Mouse (Mus musculus) MEL (cell line): ENCODE measurements at regions not wholly inside any gene's neighbourhood (a gene's known extent, or its start where the extent isn't known, plus 50 kb on each side); places are given as distances from the start of the nearest gene placed in this dataset.

Experiments
- DNase-seq: peaks from one replicate; pipeline ENCODE4 v3.0.0; 2011; ENCODE audit warnings: low read depth, low spot score
- H3K27ac ChIP-seq: 2 replicates; pipeline ENCODE4 v1.5.1; 2012; ENCODE audit warnings: low read depth, mild to moderate bottlenecking, control low read depth, low read length, moderate library complexity; ENCODE audit not compliant: control insufficient read depth
- H3K27me3 ChIP-seq, 2 experiments: fragments of 150-350 bp in 1 of 2; sonication (generic) in 1 of 2; 2 replicates each; pipeline ENCODE4 v1.6.1; 2012; ENCODE audit warnings: low read length in 2 of 2, mild to moderate bottlenecking in 2 of 2, improper control_type of control experiment in 1 of 2, moderate library complexity in 1 of 2; ENCODE audit not compliant: insufficient read depth in 2 of 2, control insufficient read depth in 1 of 2
- H3K36me3 ChIP-seq, 2 experiments: 2 replicates each; pipeline ENCODE4 v1.6.1; 2012 to 2014; ENCODE audit warnings: low read length in 2 of 2, improper control_type of control experiment in 1 of 2, inconsistent platforms in 1 of 2, mild to moderate bottlenecking in 1 of 2; ENCODE audit not compliant: insufficient read depth in 2 of 2, control insufficient read depth in 1 of 2
- H3K4me1 ChIP-seq, 2 experiments: fragments of 150-350 bp in 1 of 2; sonication (generic) in 1 of 2; 2 replicates each; pipeline ENCODE4 v1.6.1; 2012; ENCODE audit warnings: low read length in 2 of 2, improper control_type of control experiment in 1 of 2, mild to moderate bottlenecking in 1 of 2; ENCODE audit not compliant: insufficient read depth in 2 of 2, control insufficient read depth in 1 of 2
- H3K4me3 ChIP-seq, 2 experiments: fragments of 150-350 bp in 1 of 2; sonication (generic) in 1 of 2; 2 replicates each; pipeline ENCODE4 v1.5.1; 2012; ENCODE audit warnings: low read depth in 2 of 2, low read length in 2 of 2, mild to moderate bottlenecking in 2 of 2, moderate library complexity in 2 of 2, control low read depth in 1 of 2, improper control_type of control experiment in 1 of 2; ENCODE audit not compliant: control insufficient read depth in 1 of 2, insufficient read depth in 1 of 2
- H3K79me2 ChIP-seq: 2 replicates; pipeline ENCODE4 v1.6.1; 2012; ENCODE audit warnings: mild to moderate bottlenecking, low read length, moderate library complexity; ENCODE audit not compliant: control insufficient read depth, poor library complexity, insufficient read depth
- H3K9ac ChIP-seq: 2 replicates; pipeline ENCODE4 v1.6.1; 2012; ENCODE audit warnings: low read depth, mild to moderate bottlenecking, control low read depth, low read length, moderate library complexity; ENCODE audit not compliant: control insufficient read depth, poor library complexity, severe bottlenecking
- H3K9me3 ChIP-seq: fragments of 150-350 bp; sonication (generic); replicated peaks from 2 replicates; pipeline ENCODE4 v1.6.1; 2012; ENCODE audit warnings: mild to moderate bottlenecking, low read length, improper control_type of control experiment, moderate library complexity; ENCODE audit not compliant: insufficient read depth
- CHD2 ChIP-seq: IDR thresholded peaks from 2 replicates; pipeline ENCODE4 v1.6.1; 2011; ENCODE audit warnings: low read length, improper control_type of control experiment
- E2F4 ChIP-seq: IDR thresholded peaks from 2 replicates; pipeline ENCODE4 v1.6.1; 2011; ENCODE audit warnings: low read depth, low read length, improper control_type of control experiment, borderline replicate concordance
- EP300 ChIP-seq, 2 experiments: IDR thresholded peaks; 2 replicates each; pipeline ENCODE4 v1.6.1; 2011; ENCODE audit warnings: improper control_type of control experiment in 2 of 2, low read length in 2 of 2, low read depth in 1 of 2, mild to moderate bottlenecking in 1 of 2
- HCFC1 ChIP-seq: IDR thresholded peaks from 2 replicates; pipeline ENCODE4 v1.6.1; 2012; ENCODE audit warnings: low read depth, mild to moderate bottlenecking, inconsistent platforms, low read length, improper control_type of control experiment, moderate library complexity
- JUND ChIP-seq: IDR thresholded peaks from 2 replicates; pipeline ENCODE4 v1.6.1; 2011; ENCODE audit warnings: low read depth, mild to moderate bottlenecking, improper control_type of control experiment, low read length
- KAT2A ChIP-seq: conservative IDR thresholded peaks from 2 replicates; pipeline ENCODE4 v1.6.1; 2012; ENCODE audit warnings: low read depth, low read length, improper control_type of control experiment, inconsistent platforms
- MAFK ChIP-seq: IDR thresholded peaks from 2 replicates; pipeline ENCODE4 v1.6.1; 2011; ENCODE audit warnings: low read depth, mild to moderate bottlenecking, low read length, improper control_type of control experiment, borderline replicate concordance
- MAX ChIP-seq: IDR thresholded peaks from 2 replicates; pipeline ENCODE4 v1.6.1; 2011; ENCODE audit warnings: low read length, improper control_type of control experiment
- MAZ ChIP-seq: IDR thresholded peaks from 2 replicates; pipeline ENCODE4 v1.6.1; 2012; ENCODE audit warnings: low read depth, mild to moderate bottlenecking, inconsistent platforms, low read length, improper control_type of control experiment
- MXI1 ChIP-seq: IDR thresholded peaks from 2 replicates; pipeline ENCODE4 v1.6.1; 2011; ENCODE audit warnings: mild to moderate bottlenecking, low read depth, low read length, improper control_type of control experiment
- MYB ChIP-seq: IDR thresholded peaks from 2 replicates; pipeline ENCODE4 v1.6.1; 2011; ENCODE audit warnings: mild to moderate bottlenecking, low read depth, low read length, improper control_type of control experiment
- MYC ChIP-seq: IDR thresholded peaks from 2 replicates; pipeline ENCODE4 v1.6.1; 2011; ENCODE audit warnings: low read depth, mild to moderate bottlenecking, low read length, improper control_type of control experiment, moderate library complexity
- NELFE ChIP-seq: IDR thresholded peaks from 2 replicates; pipeline ENCODE4 v1.6.1; 2011; ENCODE audit warnings: low read depth, low read length, improper control_type of control experiment
- POLR2AphosphoS5 ChIP-seq: IDR thresholded peaks from 2 replicates; pipeline ENCODE4 v1.6.1; 2012; ENCODE audit warnings: low read depth, borderline replicate concordance, mild to moderate bottlenecking, inconsistent platforms, low read length, moderate library complexity, mixed read lengths
- RCOR1 ChIP-seq: IDR thresholded peaks from 2 replicates; pipeline ENCODE4 v1.6.1; 2012; ENCODE audit warnings: low read depth, mild to moderate bottlenecking, inconsistent platforms, low read length, improper control_type of control experiment
- SMC3 ChIP-seq: IDR thresholded peaks from 2 replicates; pipeline ENCODE4 v1.6.1; 2011; ENCODE audit warnings: low read depth, low read length, improper control_type of control experiment
- TAL1 ChIP-seq: IDR thresholded peaks from 2 replicates; pipeline ENCODE4 v1.6.1; 2012; ENCODE audit warnings: mild to moderate bottlenecking, inconsistent platforms, low read length, moderate library complexity, mixed read lengths
- TBP ChIP-seq: IDR thresholded peaks from 2 replicates; pipeline ENCODE4 v1.8.0; 2011; ENCODE audit warnings: low read depth, low read length, improper control_type of control experiment
- USF1 ChIP-seq: IDR thresholded peaks from 2 replicates; pipeline ENCODE4 v1.6.1; 2014; ENCODE audit warnings: low read depth, mild to moderate bottlenecking, inconsistent platforms, low read length, improper control_type of control experiment, moderate library complexity
- USF2 ChIP-seq, 2 experiments: IDR thresholded peaks; 2 replicates each; pipeline ENCODE4 v1.6.1; 2011 to 2012; ENCODE audit warnings: improper control_type of control experiment in 2 of 2, low read length in 2 of 2, borderline replicate concordance in 1 of 2, inconsistent platforms in 1 of 2, low read depth in 1 of 2, mild to moderate bottlenecking in 1 of 2; ENCODE audit not compliant: insufficient read depth in 1 of 2

DNA sequence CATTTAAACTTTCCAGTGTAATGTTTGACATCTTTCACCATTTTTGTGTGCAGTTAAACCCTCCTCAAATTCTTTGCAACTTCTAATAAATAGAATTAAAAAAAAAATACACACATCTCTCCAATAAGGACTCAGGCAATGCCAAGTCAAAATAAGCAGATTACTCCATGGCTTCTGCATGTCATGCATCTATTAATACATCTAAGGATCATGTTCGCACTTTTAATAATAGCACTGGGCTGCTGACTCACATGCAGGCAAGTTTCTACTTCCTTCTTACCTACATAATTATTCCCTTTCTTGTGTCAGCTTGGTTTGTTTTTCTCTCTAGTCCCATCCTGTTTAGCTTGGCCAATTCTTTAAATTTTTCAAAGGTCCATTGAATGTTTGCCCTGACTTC lies 415.4 kb upstream of the Acvr2a start:
- Histone ChIP-seq H3K27ac (no peak overlapping the region), H3K36me3 (no peaks in the 10 kb centered on the region), H3K79me2 (no peaks in the 10 kb centered on the region), H3K9ac (no peak overlapping the region), H3K27me3 (no peaks in the 10 kb centered on the region), H3K4me1 (no peaks in the 10 kb centered on the region), H3K4me3 (no peak overlapping the region), H3K9me3 (no peaks in the 10 kb centered on the region)
- DNase-seq = no peak
- TF ChIP-seq MAX = no peak

- H3K27me3 ChIP-seq = no peaks in the 10 kb centered on the region
- H3K9me3 ChIP-seq = no peaks in the 10 kb centered on the region
- H3K4me1 ChIP-seq = no peaks in the 10 kb centered on the region
- no peak overlapping the region for H3K27ac ChIP-seq
- H3K36me3 ChIP-seq = no peaks in the 10 kb centered on the region
- no peak overlapping the region for H3K4me3 ChIP-seq
- no peak for TF ChIP-seq TBP
- TF ChIP-seq HCFC1 = no peak
- no peak for TF ChIP-seq SMC3
- no peak for TF ChIP-seq RCOR1
- TF ChIP-seq CHD2 = no peak
- no peak for TF ChIP-seq NELFE
- no peak for TF ChIP-seq MAX
- TF ChIP-seq USF1 = no peak
- no peak for TF ChIP-seq E2F4
- TF ChIP-seq POLR2AphosphoS5 = no peak
- no peak for TF ChIP-seq MXI1
- TF ChIP-seq MAZ = no peak
- TF ChIP-seq USF2 (IDR thresholded peaks at IDR 0.05; ENCODE audit: borderline replicate concordance in 1 of 2, insufficient read depth in 1 of 2, low read depth in 1 of 2, low read length in 2 of 2) = no peak
- no peak for TF ChIP-seq MYB
- no peak for TF ChIP-seq MYC
- TF ChIP-seq MAFK = no peak
- no peak for TF ChIP-seq JUND
- no peak for TF ChIP-seq KAT2A
- TF ChIP-seq TAL1 = no peak
- no peak for TF ChIP-seq EP300 (IDR thresholded peaks at IDR 0.05; ENCODE audit: low read depth in 1 of 2, low read length in 2 of 2)
- DNase-seq = no peak
- H3K9ac ChIP-seq = no peak overlapping the region
- H3K79me2 ChIP-seq = no peaks in the 10 kb centered on the region
Observed at GRCm38 (mm10) chr2:48399191-48399590, 414.7 kb upstream of the Acvr2a start.
